Mouse (Mus musculus): ENCODE measurements at regions not wholly inside any gene's neighbourhood (a gene's known extent, or its start where the extent isn't known, plus 50 kb on each side); places are given as distances from the start of the nearest gene placed in this dataset.

DNA sequence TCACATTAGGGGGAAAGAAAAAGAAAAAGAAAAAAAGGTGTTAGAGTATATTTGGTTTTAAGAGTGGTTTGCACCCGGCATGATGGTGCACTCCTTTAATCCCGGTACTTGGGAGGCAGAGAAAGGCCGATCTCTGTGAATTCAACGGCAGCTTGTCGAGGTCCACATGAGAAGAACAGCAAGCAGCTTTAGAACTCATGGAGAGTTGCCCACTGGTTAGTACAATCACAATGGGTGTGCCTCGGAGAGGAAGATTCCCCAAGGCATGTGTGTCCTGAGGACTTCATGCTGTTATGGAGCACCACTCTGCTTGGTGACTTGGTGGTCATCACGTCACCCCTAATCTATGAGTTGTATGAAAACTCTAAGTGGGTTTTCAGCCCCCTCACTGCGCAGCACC is 124.7 kb upstream of the Usp24 start:
- Histone ChIP-seq H3K9ac (ENCODE audit: insufficient read depth, low read depth, low read length, poor library complexity, severe bottlenecking) (no peak overlapping the region), H3K4me3 (ENCODE audit: insufficient read depth in 1 of 2, low read depth in 1 of 2, low read length in 2 of 2, poor library complexity in 1 of 2, severe bottlenecking in 1 of 2) (no peak overlapping the region), H3K9me3 (ENCODE audit: control insufficient read depth, insufficient read depth, low read depth, low read length) (no peaks in the 10 kb centered on the region), H3K36me3 (ENCODE audit: control insufficient read depth, insufficient read depth, low read length, poor library complexity, severe bottlenecking) (no peaks in the 10 kb centered on the region), H3K4me1 (ENCODE audit: control insufficient read depth in 2 of 2, insufficient read depth in 2 of 2, low read length in 2 of 2, poor library complexity in 1 of 2) (no peaks in the 10 kb centered on the region), H3K27ac (ENCODE audit: insufficient read depth, low read depth, low read length, poor library complexity, severe bottlenecking) (no peak overlapping the region)
- DNase-seq (ENCODE audit: low read depth, low spot score): no peak
- TF ChIP-seq ZC3H11A (IDR thresholded peaks at IDR 0.05; ENCODE audit: borderline replicate concordance, low read depth, low read length) (no peak), CHD2 (IDR thresholded peaks at IDR 0.05; ENCODE audit: low read depth, low read length) (no peak), ZNF384 (IDR thresholded peaks at IDR 0.05; ENCODE audit: low read depth, low read length) (no peak), HCFC1 (IDR thresholded peaks at IDR 0.05; ENCODE audit: borderline replicate concordance, insufficient read depth, low read length) (no peak)
- in situ Hi-C loops (cut with MboI; ENCODE audit: low sequenced_read_pairs in 2 of 2, unreplicated experiment in 2 of 2): no loop called here

DNA sequence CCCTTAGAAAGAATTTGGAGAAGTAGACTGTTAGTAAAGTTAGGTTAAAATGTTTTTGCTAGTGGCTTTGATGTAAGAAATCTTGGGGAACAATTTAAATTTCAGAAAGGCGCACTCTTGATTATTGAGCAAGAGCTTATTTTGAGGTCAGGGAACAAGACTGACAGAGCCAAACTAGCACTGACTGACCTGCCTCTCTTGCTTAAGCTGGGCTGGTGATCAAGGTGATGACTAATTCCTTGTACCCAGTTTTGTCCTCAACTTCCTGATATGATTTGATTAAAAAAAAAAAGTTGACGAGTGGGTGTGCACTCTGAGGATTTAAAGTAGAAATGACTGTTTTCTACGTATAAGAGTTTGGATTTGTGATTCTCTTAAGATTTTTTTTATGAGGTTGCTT is 124.2 kb upstream of the Usp24 start:
- Histone ChIP-seq H3K27ac (ENCODE audit: insufficient read depth, low read depth, low read length, poor library complexity, severe bottlenecking) (no peak overlapping the region), H3K4me1 (ENCODE audit: control insufficient read depth in 2 of 2, insufficient read depth in 2 of 2, low read length in 2 of 2, poor library complexity in 1 of 2) (no peaks in the 10 kb centered on the region), H3K4me3 (ENCODE audit: insufficient read depth in 1 of 2, low read depth in 1 of 2, low read length in 2 of 2, poor library complexity in 1 of 2, severe bottlenecking in 1 of 2) (no peak overlapping the region), H3K36me3 (ENCODE audit: control insufficient read depth, insufficient read depth, low read length, poor library complexity, severe bottlenecking) (no peaks in the 10 kb centered on the region), H3K9me3 (ENCODE audit: control insufficient read depth, insufficient read depth, low read depth, low read length) (no peaks in the 10 kb centered on the region), H3K9ac (ENCODE audit: insufficient read depth, low read depth, low read length, poor library complexity, severe bottlenecking) (no peak overlapping the region)
- in situ Hi-C loops (cut with MboI; ENCODE audit: low sequenced_read_pairs in 2 of 2, unreplicated experiment in 2 of 2): no loop called here
- no peak for DNase-seq (ENCODE audit: low read depth, low spot score)
- TF ChIP-seq ZNF384 (IDR thresholded peaks at IDR 0.05; ENCODE audit: low read depth, low read length): no peak
- TF ChIP-seq CHD2 (IDR thresholded peaks at IDR 0.05; ENCODE audit: low read depth, low read length): no peak
- no peak for TF ChIP-seq MAFK (IDR thresholded peaks at IDR 0.05; ENCODE audit: insufficient read depth, low read depth, low read length)
- no peak for TF ChIP-seq ZC3H11A (IDR thresholded peaks at IDR 0.05; ENCODE audit: borderline replicate concordance, low read depth, low read length)
- TF ChIP-seq HCFC1 (IDR thresholded peaks at IDR 0.05; ENCODE audit: borderline replicate concordance, insufficient read depth, low read length): no peak

DNA sequence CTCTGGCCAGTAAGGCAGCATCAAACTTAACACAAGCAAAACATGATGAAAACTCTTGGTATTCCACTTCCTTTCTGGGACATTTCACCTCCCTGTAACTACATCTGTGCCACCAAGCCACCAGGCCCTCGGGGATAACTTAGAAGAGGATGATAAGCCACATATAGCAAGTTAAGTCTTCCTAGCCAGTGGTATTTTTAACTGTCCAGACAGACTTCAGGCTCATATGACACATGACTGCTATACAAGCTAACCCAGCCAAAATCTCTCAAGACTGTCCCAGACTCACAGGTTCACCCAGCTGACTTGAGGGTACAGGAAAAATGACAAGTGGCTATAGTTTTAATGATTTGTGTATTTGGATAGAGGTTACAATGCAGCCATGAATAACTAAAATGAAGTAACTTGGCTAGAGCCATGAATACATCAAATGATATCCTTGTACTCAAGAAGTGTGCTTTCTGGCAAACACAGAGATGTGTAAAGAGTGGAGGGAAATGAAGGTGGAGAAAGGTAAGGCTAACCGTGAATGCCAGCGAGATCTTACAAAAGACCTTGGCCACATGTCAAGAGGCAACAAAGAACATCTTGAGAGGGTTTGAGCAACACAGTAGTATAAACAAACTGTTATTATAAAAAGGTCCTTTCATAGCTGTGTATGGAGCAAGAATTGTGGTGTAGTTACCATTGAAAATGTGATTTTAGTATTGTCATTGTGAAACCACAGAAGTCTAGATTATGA is 122.6 kb upstream of the Usp24 start:
- TF ChIP-seq MAFK (IDR thresholded peaks at IDR 0.05; ENCODE audit: insufficient read depth, low read depth, low read length) (no peak), CHD2 (IDR thresholded peaks at IDR 0.05; ENCODE audit: low read depth, low read length) (no peak), ZC3H11A (IDR thresholded peaks at IDR 0.05; ENCODE audit: borderline replicate concordance, low read depth, low read length) (no peak), HCFC1 (IDR thresholded peaks at IDR 0.05; ENCODE audit: borderline replicate concordance, insufficient read depth, low read length) (no peak), ZNF384 (IDR thresholded peaks at IDR 0.05; ENCODE audit: low read depth, low read length) (no peak)
- Histone ChIP-seq H3K4me1 (ENCODE audit: control insufficient read depth in 2 of 2, insufficient read depth in 2 of 2, low read length in 2 of 2, poor library complexity in 1 of 2) (no peaks in the 10 kb centered on the region), H3K4me3 (ENCODE audit: insufficient read depth in 1 of 2, low read depth in 1 of 2, low read length in 2 of 2, poor library complexity in 1 of 2, severe bottlenecking in 1 of 2) (no peak overlapping the region), H3K9ac (ENCODE audit: insufficient read depth, low read depth, low read length, poor library complexity, severe bottlenecking) (no peak overlapping the region), H3K27ac (ENCODE audit: insufficient read depth, low read depth, low read length, poor library complexity, severe bottlenecking) (no peak overlapping the region), H3K9me3 (ENCODE audit: control insufficient read depth, insufficient read depth, low read depth, low read length) (no peaks in the 10 kb centered on the region), H3K36me3 (ENCODE audit: control insufficient read depth, insufficient read depth, low read length, poor library complexity, severe bottlenecking) (no peaks in the 10 kb centered on the region)
- no peak for DNase-seq (ENCODE audit: low read depth, low spot score)
- in situ Hi-C loops (cut with MboI; ENCODE audit: low sequenced_read_pairs in 2 of 2, unreplicated experiment in 2 of 2): no loop called here

- in situ Hi-C loops (cut with MboI; ENCODE audit: low sequenced_read_pairs in 2 of 2, unreplicated experiment in 2 of 2): no loop called here
- H3K9me3 ChIP-seq (ENCODE audit: control insufficient read depth, insufficient read depth, low read depth, low read length): no peaks in the 10 kb centered on the region
- H3K27ac ChIP-seq (ENCODE audit: insufficient read depth, low read depth, low read length, poor library complexity, severe bottlenecking): no peak overlapping the region
- no peaks in the 10 kb centered on the region for H3K36me3 ChIP-seq (ENCODE audit: control insufficient read depth, insufficient read depth, low read length, poor library complexity, severe bottlenecking)
- no peaks in the 10 kb centered on the region for H3K4me1 ChIP-seq (ENCODE audit: control insufficient read depth in 2 of 2, insufficient read depth in 2 of 2, low read length in 2 of 2, poor library complexity in 1 of 2)
- no peak overlapping the region for H3K9ac ChIP-seq (ENCODE audit: insufficient read depth, low read depth, low read length, poor library complexity, severe bottlenecking)
- no peak for TF ChIP-seq ZC3H11A (IDR thresholded peaks at IDR 0.05; ENCODE audit: borderline replicate concordance, low read depth, low read length)
- TF ChIP-seq ZNF384 (IDR thresholded peaks at IDR 0.05; ENCODE audit: low read depth, low read length): no peak
- no peak for TF ChIP-seq HCFC1 (IDR thresholded peaks at IDR 0.05; ENCODE audit: borderline replicate concordance, insufficient read depth, low read length)
- TF ChIP-seq CHD2 (IDR thresholded peaks at IDR 0.05; ENCODE audit: low read depth, low read length): no peak
- no peak for TF ChIP-seq MAFK (IDR thresholded peaks at IDR 0.05; ENCODE audit: insufficient read depth, low read depth, low read length)
- no peak for DNase-seq (ENCODE audit: low read depth, low spot score)
- no peak overlapping the region for H3K4me3 ChIP-seq (ENCODE audit: insufficient read depth in 1 of 2, low read depth in 1 of 2, low read length in 2 of 2, poor library complexity in 1 of 2, severe bottlenecking in 1 of 2)
Measured at GRCm38 (mm10) chr4:106195497-106196166, 120.4 kb upstream of the Usp24 start.
